Mouse (Mus musculus) granulocyte monocyte progenitor cell, adult 5-6 weeks (primary cell): ENCODE data around the gene Vars. TPM values are rescaled to one million over a fixed set of nuclear protein-coding genes. Genes with fewer than 3 reads are reported as not detected.
"Not testable (repeated sequence)": the region's sequence is repeated elsewhere in the genome, so short reads cannot be mapped to it uniquely, and the experiment has no call there.

ENCODE experiments used
- ATAC-seq: replicated peaks from 2 replicates; pipeline ENCODE4 v1.8.0; 2016; ENCODE audit warnings: mild to moderate bottlenecking, moderate TSS enrichment, inconsistent platforms; ENCODE audit not compliant: poor library complexity, severe bottlenecking
- total RNA-seq, 2 experiments: library from RNA; stranded (forward) in 1 of 2; stranded (reverse) in 1 of 2; fragments of 200-712, 200-1000 nt in 1 of 2; fragments of >200 nt in 1 of 2; fragmentation: Nextera tagmentation in 1 of 2; gene quantifications; 2 replicates each; pipeline ENCODE4 v1.2.3; 2014 to 2017

Vars gene
- total RNA-seq, 2 experiments from 2014 or later: 75.6 to 174 TPM

DNA sequence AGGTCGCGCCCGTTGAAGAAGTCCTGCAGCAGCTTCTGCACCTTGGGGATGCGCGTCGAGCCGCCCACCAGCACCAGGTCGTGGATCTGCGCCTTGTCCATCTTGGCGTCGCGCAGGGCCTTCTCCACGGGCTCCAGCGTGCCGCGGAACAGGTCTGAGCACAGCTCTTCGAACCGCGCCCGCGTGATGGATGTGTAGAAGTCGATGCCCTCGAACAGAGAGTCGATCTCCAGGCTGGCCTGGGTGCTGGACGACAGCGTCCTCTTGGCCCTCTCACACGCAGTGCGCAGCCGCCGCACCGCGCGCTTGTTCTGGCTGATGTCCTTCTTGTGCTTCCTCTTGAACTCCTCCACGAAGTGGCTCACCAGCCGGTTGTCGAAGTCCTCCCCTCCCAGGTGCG, 29.9 kb upstream of the Vars start:
- ATAC-seq: not testable (repeated sequence)

DNA sequence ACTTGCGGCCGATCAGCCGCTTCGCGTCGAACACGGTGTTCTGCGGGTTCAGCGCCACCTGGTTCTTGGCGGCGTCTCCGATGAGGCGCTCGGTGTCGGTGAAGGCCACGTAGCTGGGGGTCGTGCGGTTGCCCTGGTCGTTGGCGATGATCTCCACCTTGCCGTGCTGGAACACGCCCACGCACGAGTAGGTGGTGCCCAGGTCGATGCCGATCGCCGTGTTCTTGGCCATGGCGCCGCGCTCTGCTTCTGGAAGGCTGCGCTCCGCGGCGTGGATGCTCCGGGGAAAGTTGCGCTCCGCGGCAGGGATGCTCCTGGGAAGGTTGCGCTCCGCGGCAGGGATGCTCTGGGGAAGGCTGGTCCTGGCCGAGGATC, 29.1 kb upstream of the Vars start:
- ATAC-seq: peak; percentile 45

DNA sequence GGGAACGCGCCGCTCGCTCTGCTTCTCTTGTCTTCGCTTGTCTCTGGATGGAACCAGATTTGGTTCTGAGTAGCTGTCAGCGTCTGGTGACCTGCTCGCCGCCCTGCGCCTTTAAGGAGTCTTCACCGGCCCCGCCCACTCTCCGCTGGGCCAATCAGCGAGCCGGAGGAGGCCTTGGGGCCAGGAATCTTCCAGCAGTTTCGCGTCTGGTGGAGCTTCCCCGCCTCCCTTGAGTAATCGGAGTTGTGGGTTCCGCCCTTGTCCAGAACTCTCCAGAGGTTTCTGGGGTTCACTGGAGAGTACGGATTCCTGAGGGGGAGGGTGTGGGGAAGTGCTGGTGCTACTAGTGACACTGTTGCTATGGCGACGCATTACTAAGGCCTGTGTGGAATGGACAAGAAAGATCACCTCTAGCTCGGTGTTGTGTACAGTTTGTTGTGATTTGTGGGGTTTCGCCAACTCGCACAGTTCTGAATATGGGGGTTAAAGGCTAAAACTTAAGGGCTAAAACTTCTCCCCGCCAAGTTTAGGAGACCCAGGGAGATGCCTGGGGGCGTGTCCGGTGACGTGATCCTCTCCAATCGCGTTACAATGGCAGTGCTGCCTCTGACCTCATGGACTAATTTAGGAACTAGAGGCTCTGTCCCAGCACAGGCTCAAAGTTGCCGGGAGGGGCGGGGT, 28.6 kb upstream of the Vars start, which contains the start of the genes Hspa1a and Hspa1l:
Gene Hspa1a (minus strand): TSS at position 88 of the 681 bp plus-strand sequence.
Gene Hspa1l (plus strand): TSS at position 635 of the 681 bp plus-strand sequence.
- peak; percentile 83 for ATAC-seq

GRCm38 (mm10) chr17:34975581-34976492, 24.9 kb upstream of the Vars start:
- no peak for ATAC-seq

- ATAC-seq: no peak
Observed at GRCm38 (mm10) chr17:34977000-34977399, 23.8 kb upstream of the Vars start.

- ATAC-seq: no peak
Observed at GRCm38 (mm10) chr17:34978239-34978638, 22.5 kb upstream of the Vars start.

DNA sequence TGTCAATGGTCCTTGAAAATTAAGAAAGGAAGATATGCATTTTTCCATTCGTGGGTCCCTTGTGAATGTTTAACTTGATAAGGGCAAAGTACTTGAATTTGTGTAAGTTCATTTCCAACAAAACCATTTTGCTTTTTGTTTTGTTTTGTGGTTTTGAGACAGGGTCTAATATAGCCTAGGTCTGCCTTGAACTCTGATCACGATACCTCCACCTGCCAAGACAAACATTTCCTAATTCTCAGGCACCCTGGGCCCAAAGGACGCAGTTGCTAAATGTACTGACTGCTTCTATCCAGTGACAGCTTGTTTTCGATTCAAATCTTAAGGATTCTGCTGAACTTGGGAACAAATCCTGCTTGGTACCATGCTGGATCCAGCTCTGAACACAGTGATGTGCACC, 21.2 kb upstream of the Vars start:
- no peak for ATAC-seq

DNA sequence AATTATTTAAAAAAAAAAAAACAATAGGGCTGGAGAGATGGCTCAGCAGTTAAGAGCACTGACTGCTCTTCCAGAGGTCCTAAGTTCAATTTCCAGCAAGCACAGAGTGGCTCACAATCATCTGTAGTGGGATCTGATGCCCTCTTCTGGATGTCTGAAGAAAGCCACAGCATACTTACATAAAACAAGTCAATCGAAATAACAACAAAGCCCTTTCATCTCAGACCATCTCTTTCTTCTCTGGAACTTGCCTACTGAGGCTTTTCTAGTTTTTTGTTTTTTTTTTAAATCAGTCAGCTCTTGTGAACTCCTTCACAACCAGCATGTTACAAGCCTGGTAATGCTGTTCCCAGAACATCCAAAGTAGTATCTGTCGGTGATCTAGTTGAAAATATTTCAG, 20.1 kb upstream of the Vars start:
- ATAC-seq: no peak

DNA sequence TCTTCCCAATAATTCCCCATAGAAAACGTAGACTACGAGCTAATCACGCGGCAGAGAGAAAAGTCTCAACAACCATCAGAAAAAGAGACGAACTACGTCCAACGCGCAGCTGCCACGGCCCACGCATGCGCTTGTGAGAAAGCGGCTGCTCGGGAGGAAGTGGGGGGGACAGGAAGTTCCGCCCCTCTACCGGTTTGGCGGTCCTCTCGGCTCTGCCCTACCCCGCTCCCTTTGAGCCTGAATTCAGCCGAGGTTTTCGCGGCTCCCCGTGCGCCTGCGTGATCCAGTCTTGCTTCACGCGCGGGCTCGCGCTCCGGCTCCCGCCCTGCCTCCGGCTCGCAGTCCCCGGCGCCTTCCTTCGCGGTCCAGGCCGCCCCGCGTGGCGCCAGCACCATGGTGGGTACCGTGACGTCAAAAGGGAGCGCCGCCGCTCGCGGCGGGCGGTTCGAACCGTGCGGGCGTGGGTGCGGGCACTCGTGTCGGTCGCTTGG, 19.1 kb upstream of the Vars start, which contains the start of gene Lsm2:
Gene Lsm2 (plus strand): TSS at position 173 of the 491 bp plus-strand sequence.
- peak; percentile 76 for ATAC-seq

GRCm38 (mm10) chr17:34982328-34982727, 18.5 kb upstream of the Vars start:
- ATAC-seq: peak; percentile 62

- ATAC-seq: no peak
Observed at GRCm38 (mm10) chr17:34984218-34984617, 16.6 kb upstream of the Vars start.

DNA sequence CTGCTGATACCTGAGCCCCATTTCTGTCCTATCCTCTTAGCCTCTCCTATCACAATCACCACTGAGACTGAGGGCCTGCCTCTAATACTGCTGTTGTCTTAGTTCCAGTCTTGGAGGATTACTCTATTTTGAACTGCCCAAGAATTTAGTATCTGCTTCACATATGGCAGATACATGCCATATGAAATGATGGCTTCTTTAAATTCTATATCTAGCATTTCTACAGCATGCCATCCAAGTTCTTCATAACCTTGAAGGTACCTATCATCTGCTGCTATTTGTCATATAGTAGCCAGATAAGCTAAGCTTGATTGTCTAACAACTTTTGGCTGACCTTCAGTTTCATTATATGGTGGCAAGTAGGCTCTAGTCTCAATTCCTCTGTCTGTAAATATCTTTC, 6.0 kb upstream of the Vars start:
- ATAC-seq: no peak

GRCm38 (mm10) chr17:34995192-34995591, 5.6 kb upstream of the Vars start:
- not testable (repeated sequence) for ATAC-seq

DNA sequence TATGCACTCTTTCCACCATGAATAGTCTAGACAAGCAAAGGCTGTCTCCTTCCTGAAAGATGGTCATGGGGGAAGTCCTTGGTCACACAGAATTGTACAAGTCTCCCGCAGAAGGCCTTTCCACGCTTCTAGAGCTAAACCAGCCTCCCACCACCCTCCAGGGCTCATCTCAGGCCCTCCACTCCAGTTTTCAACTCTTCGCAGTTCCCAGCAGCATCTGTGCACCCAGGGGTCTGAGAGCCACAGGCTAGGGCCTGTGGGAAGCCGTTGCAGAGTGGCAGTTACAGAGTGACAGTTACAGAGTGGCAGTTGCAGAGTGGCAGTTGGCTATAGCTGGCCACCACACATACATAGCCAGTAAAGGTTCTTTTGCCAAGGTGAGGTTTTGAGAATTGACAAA, 4.9 kb upstream of the Vars start:
- not testable (repeated sequence) for ATAC-seq

GRCm38 (mm10) chr17:34996411-34997141, 4.2 kb upstream of the Vars start:
- no peak for ATAC-seq

GRCm38 (mm10) chr17:34997142-34997483, 3.7 kb upstream of the Vars start:
- ATAC-seq: no peak

DNA sequence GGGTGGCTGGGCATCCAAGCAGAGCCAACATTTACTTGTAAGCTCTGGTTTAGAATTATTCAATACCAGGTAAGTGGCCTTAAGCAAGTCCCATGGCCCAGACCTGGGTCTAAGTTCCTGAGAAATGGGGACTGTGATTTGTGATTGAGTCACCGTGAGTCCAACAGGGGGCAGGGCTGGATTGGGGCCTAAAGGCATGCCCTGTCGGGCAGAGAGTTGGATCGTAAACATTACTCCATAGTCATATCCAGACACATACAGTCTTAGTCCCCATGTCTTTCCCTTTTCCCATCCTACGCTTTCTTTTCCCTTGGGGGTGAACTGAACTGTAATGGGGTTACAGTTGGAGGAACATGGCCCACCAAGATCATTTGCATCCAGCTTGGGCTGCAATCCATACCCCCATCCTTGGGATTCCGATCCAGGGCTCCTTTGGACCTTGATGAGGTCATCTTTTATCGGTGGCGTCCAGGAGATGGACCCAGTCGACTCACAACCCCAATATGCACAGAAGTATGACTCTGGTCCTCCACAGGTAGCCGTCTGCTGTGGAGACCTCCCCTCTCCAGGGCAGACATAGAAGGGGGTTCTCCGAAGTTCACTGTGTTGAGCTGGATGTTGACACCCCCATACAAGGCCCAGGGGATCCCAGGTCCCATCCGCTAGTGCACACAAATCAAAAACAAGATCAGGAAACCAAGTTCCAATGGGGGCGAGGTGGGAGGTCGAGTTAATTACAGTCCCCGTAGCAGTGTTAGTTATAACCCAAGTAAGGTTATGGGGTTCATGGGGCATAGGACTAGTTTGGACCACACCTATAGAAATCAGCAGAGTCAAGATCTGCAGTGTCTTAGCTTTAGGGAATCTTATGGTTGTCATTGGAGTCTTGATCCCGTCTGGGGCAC, 2.0 kb upstream of the Vars start:
- ATAC-seq: no peak

DNA sequence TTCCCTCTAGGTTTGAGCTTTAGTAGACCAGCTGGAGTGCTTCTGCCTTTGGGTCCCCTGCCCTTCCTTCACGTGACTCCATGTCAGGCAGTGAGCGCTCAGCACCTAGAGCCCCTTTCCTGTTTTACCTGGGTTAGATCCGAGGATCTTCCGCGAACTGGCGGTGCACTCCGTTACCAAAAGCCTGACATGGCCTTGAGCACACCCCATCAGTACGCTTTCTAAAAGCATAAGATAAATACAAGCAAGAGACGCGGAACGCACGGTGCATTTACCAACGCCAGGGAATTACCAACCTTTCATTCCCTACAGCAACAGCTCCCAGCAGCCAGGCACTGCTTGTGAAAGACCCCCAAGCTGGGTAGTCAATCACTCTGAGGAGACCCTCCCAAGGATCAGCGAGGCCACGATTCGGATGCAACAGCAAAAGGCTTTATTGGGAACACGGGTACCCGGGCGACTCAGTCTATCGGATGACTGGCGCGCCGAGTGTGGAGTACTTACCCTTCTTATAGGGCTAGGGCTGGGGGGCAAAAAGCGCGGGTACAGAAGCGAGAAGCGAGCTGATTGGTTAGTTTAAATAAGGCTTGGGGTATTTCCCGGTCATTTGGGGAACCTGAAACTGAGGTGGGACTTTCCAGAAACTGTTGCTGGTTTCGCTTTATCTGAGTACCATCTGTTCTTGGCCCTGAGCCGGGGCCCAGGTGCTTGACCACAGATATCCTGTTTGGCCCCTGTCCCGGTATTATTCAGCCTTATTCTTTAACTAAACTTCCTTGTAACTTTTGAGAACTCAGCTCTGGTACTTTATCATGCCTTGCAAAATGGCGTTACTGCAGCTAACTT, 693 bp upstream of the Vars start:
- peak; percentile 8; the same call in 1 of the 2 replicates for ATAC-seq
